Mouse (Mus musculus) lung, adult 2 months (tissue): ENCODE measurements around the gene Il11ra1. TPM values are rescaled to one million over a fixed set of nuclear protein-coding genes. Genes with fewer than 3 reads are reported as not detected.
"Not testable (repeated sequence)": the region's sequence is repeated elsewhere in the genome, so short reads cannot be mapped to it uniquely, and the experiment has no call there.

Experiments used
- DNase-seq: peaks from one replicate; pipeline ENCODE4 v3.0.0; 2022
- H3K4me1 ChIP-seq: fragments of 200-500 bp; 2 replicates; pipeline ENCODE4 v1.6.1; 2011; ENCODE audit warnings: low read length; ENCODE audit not compliant: control insufficient read depth, insufficient read depth
- H3K4me3 ChIP-seq: fragments of 200-500 bp; replicated peaks from 2 replicates; pipeline ENCODE3; 2011; ENCODE audit warnings: low read depth, mild to moderate bottlenecking, control low read depth, low read length; ENCODE audit errors: extremely low read depth
- CTCF ChIP-seq: fragments of 200-500 bp; IDR thresholded peaks from 2 replicates; pipeline ENCODE4 v1.5.1; 2011; ENCODE audit warnings: mild to moderate bottlenecking, low read length, control low read depth; ENCODE audit not compliant: insufficient read depth
- POLR2A ChIP-seq: fragments of 200-500 bp; IDR thresholded peaks from 2 replicates; pipeline ENCODE4 v1.6.1; 2011; ENCODE audit warnings: low read depth, mild to moderate bottlenecking, control low read depth, low read length, borderline replicate concordance; ENCODE audit errors: extremely low read depth
- WGBS: fragments of 180-500 bp; shearing (Covaris S2); methylation state at CpG from one replicate; pipeline ENCODE4 v1.1.7; 2018; 5-methylcytosine and 5-hydroxymethylcytosine counted together
- polyA plus RNA-seq: library from polyadenylated mRNA; depleted of rRNA; stranded (reverse); fragments of >200 nt; gene quantifications from 2 replicates; pipeline ENCODE4 v1.2.3, GENCODE M21; 2012

The Il11ra1 gene
- polyA plus RNA-seq, 1 experiment: 109 TPM

DNA sequence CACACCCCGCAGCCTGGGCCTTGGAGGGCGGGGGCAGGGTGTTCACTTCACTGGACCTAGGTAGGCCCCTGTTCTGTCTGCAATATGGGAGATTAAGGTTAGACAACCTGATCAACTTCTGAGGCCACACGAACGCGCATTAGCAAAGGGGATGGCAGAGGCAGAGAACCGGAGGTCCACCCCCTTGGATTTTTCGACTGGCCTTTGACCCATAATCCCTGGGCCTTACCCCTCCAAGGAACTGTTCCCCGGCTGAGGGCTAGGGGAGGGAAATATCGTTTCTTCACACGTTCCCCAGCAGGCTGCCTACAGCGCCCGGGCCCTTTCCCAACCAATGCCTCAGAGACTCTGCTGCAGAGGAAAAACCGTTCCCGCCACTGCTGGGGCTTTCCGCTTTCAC, 3.3 kb upstream of the Il11ra1 start:
- DNase-seq, H3K4me3 ChIP-seq, H3K4me1 ChIP-seq: not testable (repeated sequence)
- WGBS: 27% methylated on average over 14 of the region's 15 CpGs

DNA sequence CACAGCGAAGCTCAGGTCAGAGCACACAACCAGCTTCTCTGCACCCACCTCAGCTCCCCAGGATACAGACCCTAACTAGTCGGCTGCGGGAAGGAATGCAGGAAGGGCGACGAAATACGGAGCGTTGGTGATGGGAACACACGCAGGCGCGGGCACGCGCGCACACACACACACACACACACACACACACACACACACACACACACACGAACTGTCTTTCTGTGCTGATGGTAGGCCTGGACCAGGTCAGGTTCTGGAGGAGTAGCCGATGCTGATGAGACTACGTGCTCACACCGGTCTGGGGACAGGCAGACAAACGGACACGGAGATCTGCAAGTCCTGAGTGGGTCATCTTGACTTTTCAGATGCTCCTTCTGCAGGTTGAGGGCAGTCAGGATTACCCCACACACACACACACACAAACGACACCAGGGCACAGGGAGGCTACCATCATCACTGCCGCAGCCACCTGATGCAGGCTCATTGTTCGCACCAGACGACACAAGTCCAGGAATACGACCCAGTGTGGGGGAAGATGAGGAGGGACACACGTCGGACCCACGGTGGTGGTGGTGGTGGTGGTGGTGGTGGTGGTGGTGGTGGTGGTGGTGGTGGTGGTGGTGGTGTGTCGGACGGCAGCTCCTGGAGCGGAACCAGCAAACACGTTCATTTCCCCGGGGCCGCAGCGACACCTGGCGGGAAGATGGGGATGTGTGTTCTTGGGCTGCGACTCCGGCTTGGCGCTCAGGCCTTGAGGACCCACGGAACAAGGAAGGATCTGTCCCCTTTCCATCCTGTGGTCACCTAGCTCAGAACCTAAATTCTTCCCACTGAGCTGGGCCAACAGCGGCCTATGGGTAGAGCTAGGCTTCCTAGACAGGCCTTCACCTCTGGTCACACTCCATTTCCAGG, 2.6 kb upstream of the Il11ra1 start, which contains the start of gene Cntfr:
TSS of gene Cntfr (minus strand) at position 160 of the 912 bp plus-strand sequence.
- peak; percentile 64 for TF ChIP-seq CTCF
- DNase-seq: peak; percentile 83
- not testable (repeated sequence) for H3K4me1 ChIP-seq
- 17% methylated on average over 27 of the region's 40 CpGs for WGBS
- H3K4me3 ChIP-seq: peak within 1 kb of the TSS; percentile 25

DNA sequence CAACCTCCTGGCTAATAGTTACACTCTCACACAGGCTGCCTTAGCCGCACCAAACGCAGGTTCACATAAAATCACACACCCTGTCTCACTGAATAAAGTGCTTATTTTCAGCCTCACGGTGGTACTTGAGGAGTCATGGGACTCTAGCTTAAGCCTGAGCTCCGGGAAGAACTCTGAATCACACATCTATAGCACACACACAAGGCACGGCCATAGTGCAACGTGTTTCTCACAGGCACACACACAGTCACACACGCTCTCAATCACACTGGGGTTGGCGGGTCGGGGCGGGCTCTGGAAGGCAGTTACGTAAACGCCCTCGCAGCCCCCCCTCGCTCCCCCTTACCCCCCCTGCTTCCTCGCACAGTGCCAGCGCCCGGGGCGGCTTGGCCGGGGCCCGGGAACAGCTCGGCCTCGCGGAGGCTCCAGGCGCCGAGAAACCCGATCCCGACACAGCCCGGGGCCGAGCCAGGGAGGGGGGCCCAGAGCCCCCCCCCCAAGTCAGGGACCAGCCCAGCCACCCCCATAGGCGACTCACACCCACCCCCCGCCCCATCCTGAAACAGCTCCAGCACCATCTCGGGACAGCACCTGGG, 1.3 kb upstream of the Il11ra1 start:
- 10% methylated on average over 24 of the region's 32 CpGs for WGBS
- H3K4me1 ChIP-seq, DNase-seq, H3K4me3 ChIP-seq: not testable (repeated sequence)

DNA sequence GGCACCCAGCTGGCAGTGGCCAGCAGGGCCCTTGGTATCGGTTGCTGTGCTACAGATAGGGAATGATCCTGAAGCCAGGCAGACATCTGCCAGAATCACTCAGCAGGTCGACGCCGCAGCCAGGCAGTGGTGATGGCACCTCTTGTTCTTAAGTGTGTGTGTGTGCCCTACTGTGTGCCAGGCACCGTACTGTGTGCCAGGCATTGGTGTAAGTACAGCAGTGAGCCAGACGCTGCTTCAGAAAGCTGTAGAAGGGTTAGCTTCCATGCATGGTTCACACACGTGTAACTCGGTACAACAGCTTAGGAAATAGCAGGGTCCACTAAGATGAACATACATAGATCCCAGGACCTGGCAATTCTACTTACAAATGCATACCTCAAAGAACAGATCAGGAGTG, 435 bp downstream of the Il11ra1 start:
- DNase-seq, H3K4me3 ChIP-seq, H3K4me1 ChIP-seq: not testable (repeated sequence)
- WGBS: 95% methylated on average over 2 of the region's 8 CpGs

DNA sequence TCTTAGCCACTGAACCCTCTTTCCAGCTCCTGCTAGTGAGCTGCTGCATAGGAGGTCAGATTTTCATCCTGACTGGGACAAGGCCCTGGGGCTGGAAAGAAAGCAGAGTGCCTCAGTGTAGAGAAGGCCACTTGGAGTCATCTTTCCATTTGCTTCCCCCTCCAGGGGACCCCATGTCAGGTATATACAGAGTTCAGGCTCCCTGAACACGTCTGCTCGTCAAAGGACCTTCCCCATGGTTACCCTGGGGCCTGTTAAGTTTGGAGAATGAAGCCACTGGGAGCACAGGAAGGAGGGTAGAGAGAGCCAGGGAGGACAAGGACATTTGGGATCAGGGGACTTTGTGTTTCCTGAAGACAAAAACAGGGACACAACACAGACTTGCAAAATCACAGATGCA, 2.4 kb downstream of the Il11ra1 start:
- H3K4me1 ChIP-seq, DNase-seq, H3K4me3 ChIP-seq: not testable (repeated sequence)
- WGBS: 66% methylated on average over 2 of the region's 2 CpGs

DNA sequence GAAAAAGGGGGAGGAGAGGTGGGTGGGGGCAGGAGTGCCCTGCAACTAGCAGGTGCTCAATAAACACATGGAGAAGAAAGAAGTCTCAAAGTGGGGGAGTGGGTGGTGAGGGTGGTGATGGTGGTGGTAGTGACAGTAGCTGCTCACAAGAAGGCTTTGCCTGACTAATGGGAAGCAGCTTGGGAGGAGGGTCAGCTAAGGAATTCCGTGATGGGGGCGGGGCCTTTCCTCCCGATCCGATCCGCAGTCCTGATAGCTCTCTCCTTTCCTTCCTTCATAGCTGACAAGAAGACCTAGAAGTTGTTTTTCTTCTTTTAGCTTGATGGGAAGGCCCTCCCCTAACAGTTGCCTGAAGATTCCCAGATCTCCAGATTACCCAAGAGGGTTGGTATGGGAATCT, 4.9 kb downstream of the Il11ra1 start:
- DNase-seq: no peak
- Histone ChIP-seq H3K4me1 (peaks cover 2% of the 10 kb centered on the region; the same call in 1 of the 2 replicates), H3K4me3 (no peak overlapping the region)
- TF ChIP-seq CTCF: no peak
- TF ChIP-seq POLR2A: no peak
- 9% methylated on average over 5 of the region's 5 CpGs for WGBS

DNA sequence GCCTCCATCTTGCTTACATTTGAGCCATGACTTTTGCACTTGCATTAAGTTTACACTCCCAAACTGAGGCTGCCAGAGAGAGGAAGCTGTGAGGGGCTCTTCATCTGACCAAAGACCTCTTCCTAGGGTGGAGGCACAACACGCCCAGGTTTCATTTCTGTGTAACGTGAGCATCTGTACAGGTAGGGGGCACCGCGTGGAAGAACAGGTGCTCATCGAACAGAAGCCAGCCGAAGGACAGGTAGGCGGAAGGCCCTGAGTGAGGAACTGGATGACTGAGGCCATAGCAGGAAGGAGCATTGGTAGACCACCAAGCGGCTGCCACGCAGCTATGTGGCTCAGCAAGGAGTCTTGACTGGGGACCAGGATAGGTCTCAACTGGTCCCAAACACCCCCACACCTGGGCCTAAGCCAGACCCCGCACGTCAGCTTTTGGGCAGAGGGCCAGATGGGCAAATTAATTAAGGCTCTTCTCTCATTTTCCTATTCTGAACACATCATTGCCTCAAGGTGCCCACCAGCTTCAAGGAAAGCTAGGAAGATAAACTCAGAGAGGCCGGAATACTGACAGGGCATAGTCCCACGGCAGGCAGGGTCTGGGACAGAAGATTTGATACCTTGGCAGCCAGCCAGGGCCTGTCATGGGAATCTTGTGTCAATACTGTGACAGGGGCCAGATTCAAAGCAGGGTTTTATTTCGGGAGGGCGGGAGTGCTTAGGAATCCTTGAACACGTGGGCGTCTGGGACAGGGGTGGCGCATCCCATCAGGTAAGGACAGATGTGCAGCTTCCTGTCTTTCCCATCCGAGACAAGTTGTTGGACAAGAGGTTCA, 6.3 kb downstream of the Il11ra1 start:
- H3K4me1 ChIP-seq: peaks cover 2% of the 10 kb centered on the region; the same call in 1 of the 2 replicates
- WGBS: 63% methylated on average over 19 of the region's 19 CpGs
- H3K4me3 ChIP-seq: no peak overlapping the region
- no peak for DNase-seq
- TF ChIP-seq CTCF (no peak), POLR2A (no peak)

DNA sequence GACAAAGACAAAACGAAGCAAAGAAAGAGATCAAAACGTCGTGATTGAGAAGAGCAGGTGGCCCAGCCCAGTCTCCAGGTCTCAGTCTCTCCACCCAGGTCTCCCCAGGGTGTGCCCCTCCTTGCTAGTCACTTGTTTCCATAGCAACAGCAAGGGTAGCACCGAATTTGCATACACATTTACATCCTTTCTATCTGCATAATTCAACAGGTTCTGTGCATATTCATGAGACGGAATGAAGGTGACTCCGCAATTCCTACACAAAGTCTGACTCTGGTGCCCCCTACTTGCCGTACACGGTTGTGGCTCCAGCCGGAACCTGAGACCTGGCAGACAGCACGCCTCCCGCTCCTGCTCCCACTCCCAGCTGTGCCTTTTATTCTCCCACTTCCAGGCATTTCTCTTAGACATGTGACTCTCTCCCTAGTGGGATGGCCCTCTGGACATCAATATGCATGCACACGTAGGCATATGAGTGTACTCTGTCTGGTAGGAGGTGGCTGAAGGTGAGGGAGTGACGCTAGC, 7.3 kb downstream of the Il11ra1 start:
- WGBS: 5% methylated on average over 13 of the region's 13 CpGs
- Histone ChIP-seq H3K4me1 (peaks cover 5% of the 10 kb centered on the region), H3K4me3 (no peak overlapping the region)
- TF ChIP-seq CTCF (peak; percentile 64), POLR2A (no peak)
- peak; percentile 59 for DNase-seq

DNA sequence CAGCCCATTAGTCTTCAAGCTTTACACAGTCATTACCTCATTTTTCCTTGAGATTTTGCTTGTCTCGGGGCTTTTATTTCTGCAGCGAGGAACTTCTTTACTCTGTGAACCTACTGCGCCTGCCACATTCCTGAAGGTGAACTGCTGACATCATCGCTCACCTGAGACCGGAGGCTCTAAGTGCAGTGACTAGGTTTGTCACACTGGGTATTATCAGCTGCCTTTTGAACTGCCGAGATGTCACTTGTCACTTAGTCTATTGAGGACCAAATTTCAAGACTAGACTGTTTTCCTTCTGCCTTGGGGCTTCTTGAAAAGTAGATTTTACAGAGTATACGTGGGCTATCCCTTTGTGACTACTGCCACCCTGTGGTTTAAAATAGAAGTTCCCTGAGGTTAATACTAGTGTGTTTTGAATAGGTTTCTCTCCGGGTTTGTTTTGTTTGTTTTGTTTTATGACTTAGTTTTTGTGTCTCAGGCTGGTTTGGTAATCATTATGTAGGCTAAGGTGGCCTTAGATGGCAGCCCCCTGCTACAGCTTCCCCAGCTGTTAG, 8.5 kb downstream of the Il11ra1 start:
- Histone ChIP-seq H3K4me1 (peaks cover 7% of the 10 kb centered on the region), H3K4me3 (no peak overlapping the region)
- TF ChIP-seq CTCF: peak; percentile 10; the same call in 1 of the 2 replicates
- TF ChIP-seq POLR2A: no peak
- 33% methylated on average over 8 of the region's 8 CpGs for WGBS
- DNase-seq: peak; percentile 31

DNA sequence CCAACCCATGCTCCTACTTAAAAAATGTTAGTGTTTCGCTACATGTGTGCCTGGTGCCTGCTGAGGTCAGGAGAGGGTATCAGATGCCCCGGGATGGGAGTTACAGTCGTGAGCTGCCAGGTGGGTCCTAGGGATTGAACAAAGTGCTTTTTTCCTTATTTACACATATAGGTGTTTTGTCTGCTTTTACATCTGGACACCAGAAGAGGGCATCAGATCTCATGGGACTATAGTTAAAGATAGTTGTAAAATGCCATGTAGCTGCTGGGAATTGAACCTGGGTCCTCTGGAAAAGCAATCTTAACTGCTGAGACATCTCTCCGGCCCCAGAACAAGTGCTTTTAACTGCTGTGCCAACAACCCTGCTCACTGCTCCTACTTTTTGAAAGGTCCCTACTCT, 10.4 kb downstream of the Il11ra1 start:
- no peak overlapping the region for H3K4me3 ChIP-seq
- TF ChIP-seq POLR2A (no peak), CTCF (no peak)
- no peak for DNase-seq
- WGBS: 55% methylated on average over 4 of the region's 4 CpGs
- peaks cover 7% of the 10 kb centered on the region for H3K4me1 ChIP-seq
